Mouse (Mus musculus) left cerebral cortex, postnatal 4 days (tissue): ENCODE data around the gene Amn1. TPM values are rescaled to one million over a fixed set of nuclear protein-coding genes. Genes with fewer than 3 reads are reported as not detected.

ENCODE experiments used
- DNase-seq: peaks from one replicate; pipeline ENCODE4 v3.0.0-alpha.2; 2022
- intact Hi-C: fragments of 180-260 bp; cut with DNase I; formaldehyde crosslinking; loops from one replicate; pipeline ENCODE4 v1.15.1; 2025
- total RNA-seq, 2 experiments: library from RNA; stranded (reverse); gene quantifications; 2 replicates each; pipeline ENCODE4 v1.2.3; 2021

Gene Amn1
- total RNA-seq, 2 experiments from 2014 or later = 49.2 to 51.6 TPM

DNA sequence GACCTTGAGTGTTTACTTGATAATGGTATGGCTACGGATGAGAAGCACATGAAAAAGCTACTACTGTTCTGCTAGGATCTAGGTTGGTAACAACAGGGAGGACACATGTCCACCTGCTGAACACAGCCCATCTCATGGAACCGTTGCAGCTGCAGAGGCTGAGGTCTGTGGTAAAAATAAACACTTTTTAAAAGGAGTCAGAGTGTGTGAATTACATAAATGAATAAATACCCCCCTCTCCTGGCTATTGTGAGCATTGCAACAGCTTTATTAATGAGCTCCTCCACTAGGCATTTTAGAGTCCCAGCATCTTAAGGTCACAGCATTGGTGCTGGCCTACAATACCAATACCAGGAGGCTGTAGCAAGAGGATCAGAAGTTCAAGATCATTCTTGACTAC is 68.7 kb downstream of the Amn1 start:
- intact Hi-C loops = loop anchor here (5.0 to 10.0 kb wide), 2 partner anchors 108 to 185 kb away; no protein-coding TSS in a partner anchor
- peak; percentile 15 for DNase-seq

DNA sequence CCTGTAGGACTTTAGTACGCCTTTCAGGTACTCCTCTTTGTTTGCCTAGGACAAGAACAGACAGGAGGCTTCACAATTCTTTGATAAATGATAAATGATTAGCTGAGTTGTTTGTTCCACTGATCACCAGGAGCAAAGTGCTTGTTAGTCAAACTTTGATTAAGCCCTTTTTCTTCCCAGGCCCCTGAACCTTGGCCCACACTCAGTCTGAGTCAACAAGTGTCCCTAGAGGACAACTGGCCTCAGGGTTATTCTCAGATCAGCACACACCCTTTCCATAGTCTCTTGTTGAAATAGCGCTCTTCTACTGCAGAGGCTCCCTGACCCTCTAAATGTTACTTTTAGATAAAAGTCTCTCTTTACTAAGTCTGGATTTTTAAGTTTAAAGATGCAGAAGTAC is 69.6 kb downstream of the Amn1 start:
- DNase-seq = no peak
- intact Hi-C loops = loop anchor here (5.0 kb wide), 1 partner anchor 107 kb away; no protein-coding TSS in a partner anchor

DNA sequence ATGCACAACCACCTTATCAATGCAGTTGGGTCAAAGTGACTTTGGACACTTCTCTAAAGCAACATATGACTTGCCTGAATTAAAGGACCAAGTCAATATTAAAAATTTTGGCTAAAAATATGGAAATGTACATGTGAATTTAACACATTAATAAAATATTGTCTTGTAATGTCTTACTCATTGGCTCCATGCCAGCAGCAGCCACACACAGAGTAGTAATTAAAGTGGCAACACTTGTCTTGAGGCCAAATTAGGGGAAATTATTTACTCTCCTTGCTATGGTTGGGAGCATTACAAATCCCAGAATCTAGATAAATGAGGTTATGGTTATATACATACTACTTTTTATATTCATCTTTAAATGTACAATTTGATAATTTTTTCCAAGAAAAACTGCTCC is 71.5 kb downstream of the Amn1 start:
- no peak for DNase-seq
- intact Hi-C loops = loop anchor here (5.0 kb wide), 1 partner anchor 105 kb away; no protein-coding TSS in a partner anchor

DNA sequence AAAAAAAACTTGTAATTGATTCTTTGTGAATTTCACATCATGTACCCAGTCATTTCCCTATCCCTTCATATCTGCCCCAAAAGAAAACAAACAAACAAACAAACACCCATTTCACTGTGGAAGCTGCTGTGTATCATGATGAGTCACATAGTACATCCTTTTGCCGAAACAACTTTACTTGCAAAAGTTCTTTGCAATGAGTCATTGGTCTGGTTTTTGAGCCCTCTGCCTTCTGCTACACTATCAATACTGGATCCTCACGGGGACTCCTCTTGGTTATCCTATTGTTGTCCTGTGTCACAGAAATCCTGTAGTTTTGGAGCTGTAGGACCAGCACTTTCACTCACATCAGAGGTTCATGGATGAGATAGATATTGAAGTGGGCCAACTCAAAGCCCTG is 79.6 kb downstream of the Amn1 start:
- no peak for DNase-seq
- intact Hi-C loops = no loop called here

DNA sequence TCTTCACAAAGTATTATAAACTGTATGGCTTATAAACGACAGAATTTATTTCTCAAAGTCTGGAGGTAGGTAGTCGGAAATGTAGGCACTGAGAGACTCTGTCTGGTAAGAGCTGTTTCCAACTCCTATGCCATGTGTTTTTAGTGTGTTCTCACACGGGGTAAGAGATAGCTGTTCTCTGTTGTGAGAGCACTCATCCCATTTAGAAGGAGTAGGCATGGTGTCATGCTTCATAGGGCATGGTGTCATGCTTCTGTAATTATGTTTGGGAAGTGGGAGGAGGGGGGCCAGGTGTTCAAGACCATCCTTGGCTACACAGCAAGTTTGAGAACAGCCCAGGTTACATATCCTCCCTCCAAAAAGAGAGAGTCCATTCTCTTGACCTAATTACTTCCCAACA is 80.9 kb downstream of the Amn1 start:
- DNase-seq = no peak
- intact Hi-C loops = no loop called here

Other genes starting within 250 kb of the Amn1 start
- 1 to 10 TPM; 8.2 to 9.6 TPM for gene Sinhcaf, start 242.2 kb downstream of the Amn1 start, total RNA-seq
- 10 to 100 TPM; 43.8 to 46.8 TPM for gene Dennd5b, start 87.0 kb downstream of the Amn1 start, total RNA-seq
- gene Gm10203, start 58.5 kb downstream of the Amn1 start, total RNA-seq = not detected
- gene Etfbkmt, start 48.9 kb downstream of the Amn1 start, total RNA-seq = 1 to 10 TPM; 3.7 to 4.3 TPM
- 10 to 100 TPM; 21.8 to 23.1 TPM for gene Resf1, start 120.7 kb upstream of the Amn1 start, total RNA-seq
- 10 to 100 TPM; 47.1 to 56.6 TPM for gene Bicd1, start 220.2 kb upstream of the Amn1 start, total RNA-seq